Mouse (Mus musculus) midbrain, embryonic 11.5 days (tissue): ENCODE results near the gene Ahr. TPM values are rescaled to one million over a fixed set of nuclear protein-coding genes. Genes with fewer than 3 reads are reported as not detected.

Source experiments
- ATAC-seq: fragments of 200-750 bp; cut with Nextera tagmentation; 2 replicates; pipeline ENCODE4 v1.8.0; 2017; ENCODE audit warnings: moderate TSS enrichment, moderate library complexity; ENCODE audit not compliant: low FRiP score
- DNase-seq: peaks from one replicate; pipeline ENCODE4 v3.0.0; 2015; ENCODE audit warnings: low spot score; ENCODE audit errors: missing footprints
- H3K27ac ChIP-seq: fragments of 300-500 bp; sonication (generic); 2 replicates; pipeline ENCODE4 v1.5.1; 2014; ENCODE audit warnings: low read depth, low read length
- H3K27me3 ChIP-seq: fragments of 300-500 bp; sonication (generic); 2 replicates; pipeline ENCODE4 v1.6.1; 2014; ENCODE audit warnings: mild to moderate bottlenecking, low read length, moderate library complexity, mixed read lengths; ENCODE audit not compliant: control insufficient read depth, insufficient read depth
- H3K36me3 ChIP-seq: fragments of 300-500 bp; sonication (generic); 2 replicates; pipeline ENCODE4 v1.6.1; 2014; ENCODE audit warnings: mild to moderate bottlenecking, low read length, moderate library complexity, mixed read lengths; ENCODE audit not compliant: control insufficient read depth, insufficient read depth
- H3K4me1 ChIP-seq: fragments of 300-500 bp; sonication (generic); 2 replicates; pipeline ENCODE4 v1.6.1; 2014; ENCODE audit warnings: low read length; ENCODE audit not compliant: control insufficient read depth, insufficient read depth
- H3K4me2 ChIP-seq: fragments of 300-500 bp; sonication (generic); 2 replicates; pipeline ENCODE4 v1.6.1; 2014; ENCODE audit warnings: mild to moderate bottlenecking, moderate library complexity
- H3K4me3 ChIP-seq: fragments of 300-500 bp; sonication (generic); 2 replicates; pipeline ENCODE4 v1.5.1; 2014; ENCODE audit warnings: low read depth, low read length
- H3K9ac ChIP-seq: fragments of 300-500 bp; sonication (generic); 2 replicates; pipeline ENCODE4 v1.6.1; 2014; ENCODE audit warnings: low read length
- H3K9me3 ChIP-seq: fragments of 300-500 bp; sonication (generic); 2 replicates; pipeline ENCODE4 v1.6.1; 2016; ENCODE audit warnings: low read length; ENCODE audit not compliant: control insufficient read depth
- WGBS: fragments of 180-500 bp; shearing (Covaris S2); extraction: QIAGEN DNeasy Blood & Tissue Kit; methylation state at CpG from one replicate; pipeline ENCODE4 v1.1.7; 2014; 5-methylcytosine and 5-hydroxymethylcytosine counted together
- polyA plus RNA-seq: library from polyadenylated mRNA; unstranded; fragments of >200 nt; fragmentation: Nextera tagmentation; extraction: Ambion mirVana; gene quantifications from 2 replicates; pipeline ENCODE4 v1.2.1, GENCODE M21; 2014

Ahr gene
- polyA plus RNA-seq, 1 experiment from 2014 or later = 2.1 TPM

DNA sequence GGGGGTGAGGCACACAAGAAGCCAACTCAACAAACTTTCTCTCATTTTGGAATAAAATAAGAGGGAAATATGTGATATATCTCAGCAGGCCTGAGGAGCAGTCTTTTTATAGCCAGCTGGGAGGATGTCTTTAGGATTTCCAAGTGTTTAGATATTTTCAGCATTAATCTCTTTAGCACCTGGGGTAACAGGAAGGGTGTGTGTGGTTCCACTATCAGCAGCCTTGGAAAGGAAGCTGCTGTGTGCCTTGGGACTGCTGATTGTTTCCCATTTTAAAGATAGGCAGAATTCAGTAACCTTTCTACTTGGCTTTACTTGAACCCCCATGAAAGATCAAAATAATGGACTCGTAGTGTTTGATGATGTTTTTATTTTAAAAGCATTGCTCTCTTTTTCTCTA lies 71.4 kb downstream of the Ahr start:
- ATAC-seq (no peak), DNase-seq (no peak)
- WGBS = 87% methylated on average over 1 of the region's 1 CpGs
- H3K36me3 ChIP-seq = no peaks in the 10 kb centered on the region
- no peak overlapping the region for H3K4me2 ChIP-seq
- no peaks in the 10 kb centered on the region for H3K4me1 ChIP-seq
- no peak overlapping the region for H3K4me3 ChIP-seq
- H3K9ac ChIP-seq = no peak overlapping the region
- H3K27me3 ChIP-seq = no peaks in the 10 kb centered on the region
- H3K9me3 ChIP-seq = no peaks in the 10 kb centered on the region
- H3K27ac ChIP-seq = no peak overlapping the region

DNA sequence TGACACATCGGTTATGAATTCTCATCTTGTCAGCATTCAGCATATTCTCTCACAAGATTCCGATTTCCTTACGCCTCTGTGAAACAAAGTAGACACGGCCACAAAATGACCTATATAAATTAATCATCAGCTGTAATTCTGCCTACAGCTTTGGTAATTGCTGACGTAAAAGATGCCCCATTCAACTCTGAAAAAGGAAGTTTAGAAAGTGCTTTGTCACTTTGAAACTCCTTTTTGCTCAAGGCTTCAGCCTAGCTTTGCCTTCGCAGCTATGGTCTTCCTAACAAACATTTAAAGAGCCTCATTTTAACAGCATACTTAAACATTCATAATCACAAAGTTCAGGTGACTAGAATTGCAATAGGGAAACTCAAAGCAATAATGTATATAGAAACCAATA lies 72.2 kb downstream of the Ahr start:
- no peak overlapping the region for H3K27ac ChIP-seq
- ATAC-seq (no peak), DNase-seq (no peak)
- no peaks in the 10 kb centered on the region for H3K9me3 ChIP-seq
- no peaks in the 10 kb centered on the region for H3K27me3 ChIP-seq
- no peak overlapping the region for H3K4me2 ChIP-seq
- H3K4me3 ChIP-seq = no peak overlapping the region
- 92% methylated on average over 6 of the region's 6 CpGs for WGBS
- no peaks in the 10 kb centered on the region for H3K4me1 ChIP-seq
- H3K36me3 ChIP-seq = no peaks in the 10 kb centered on the region
- no peak overlapping the region for H3K9ac ChIP-seq

DNA sequence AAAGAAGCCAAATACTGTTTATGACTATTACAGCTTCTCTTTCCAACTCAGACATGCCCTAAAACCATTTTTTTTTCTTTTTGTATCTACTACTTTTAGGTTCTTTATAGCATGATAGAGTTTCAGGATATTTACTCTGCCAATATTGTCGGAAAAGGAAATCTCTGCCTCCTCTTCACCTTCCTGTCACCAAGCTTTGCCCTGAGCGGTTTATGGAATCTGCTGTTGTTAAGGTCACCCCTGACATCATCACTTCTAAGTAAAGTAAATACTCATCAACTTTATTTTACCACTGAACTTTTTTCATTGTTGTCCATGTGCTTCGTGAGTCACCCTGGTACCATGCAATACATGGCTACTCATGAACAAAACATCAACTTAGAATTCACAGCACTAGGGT lies 75.2 kb downstream of the Ahr start:
- DNase-seq (no peak), ATAC-seq (no peak)
- Histone ChIP-seq H3K27ac (no peak overlapping the region), H3K9me3 (no peaks in the 10 kb centered on the region), H3K4me3 (no peak overlapping the region), H3K4me1 (no peaks in the 10 kb centered on the region), H3K4me2 (no peak overlapping the region), H3K9ac (no peak overlapping the region), H3K36me3 (no peaks in the 10 kb centered on the region), H3K27me3 (no peaks in the 10 kb centered on the region)
- 87% methylated on average over 3 of the region's 3 CpGs for WGBS
